Mouse (Mus musculus) MEL (cell line): ENCODE measurements around the gene Fuom. TPM values are rescaled to one million over a fixed set of nuclear protein-coding genes. Genes with fewer than 3 reads are reported as not detected.

Source experiments
- DNase-seq: peaks from one replicate; pipeline ENCODE4 v3.0.0; 2011; ENCODE audit warnings: low read depth, low spot score
- H3K27ac ChIP-seq: 2 replicates; pipeline ENCODE4 v1.5.1; 2012; ENCODE audit warnings: low read depth, mild to moderate bottlenecking, control low read depth, low read length, moderate library complexity; ENCODE audit not compliant: control insufficient read depth
- H3K27me3 ChIP-seq, 2 experiments: fragments of 150-350 bp in 1 of 2; sonication (generic) in 1 of 2; 2 replicates each; pipeline ENCODE4 v1.6.1; 2012; ENCODE audit warnings: low read length in 2 of 2, mild to moderate bottlenecking in 2 of 2, improper control_type of control experiment in 1 of 2, moderate library complexity in 1 of 2; ENCODE audit not compliant: insufficient read depth in 2 of 2, control insufficient read depth in 1 of 2
- H3K36me3 ChIP-seq, 2 experiments: 2 replicates each; pipeline ENCODE4 v1.6.1; 2012 to 2014; ENCODE audit warnings: low read length in 2 of 2, improper control_type of control experiment in 1 of 2, inconsistent platforms in 1 of 2, mild to moderate bottlenecking in 1 of 2; ENCODE audit not compliant: insufficient read depth in 2 of 2, control insufficient read depth in 1 of 2
- H3K4me1 ChIP-seq, 2 experiments: fragments of 150-350 bp in 1 of 2; sonication (generic) in 1 of 2; 2 replicates each; pipeline ENCODE4 v1.6.1; 2012; ENCODE audit warnings: low read length in 2 of 2, improper control_type of control experiment in 1 of 2, mild to moderate bottlenecking in 1 of 2; ENCODE audit not compliant: insufficient read depth in 2 of 2, control insufficient read depth in 1 of 2
- H3K4me3 ChIP-seq, 2 experiments: fragments of 150-350 bp in 1 of 2; sonication (generic) in 1 of 2; 2 replicates each; pipeline ENCODE4 v1.5.1; 2012; ENCODE audit warnings: low read depth in 2 of 2, low read length in 2 of 2, mild to moderate bottlenecking in 2 of 2, moderate library complexity in 2 of 2, control low read depth in 1 of 2, improper control_type of control experiment in 1 of 2; ENCODE audit not compliant: control insufficient read depth in 1 of 2, insufficient read depth in 1 of 2
- H3K79me2 ChIP-seq: 2 replicates; pipeline ENCODE4 v1.6.1; 2012; ENCODE audit warnings: mild to moderate bottlenecking, low read length, moderate library complexity; ENCODE audit not compliant: control insufficient read depth, poor library complexity, insufficient read depth
- H3K9ac ChIP-seq: 2 replicates; pipeline ENCODE4 v1.6.1; 2012; ENCODE audit warnings: low read depth, mild to moderate bottlenecking, control low read depth, low read length, moderate library complexity; ENCODE audit not compliant: control insufficient read depth, poor library complexity, severe bottlenecking
- H3K9me3 ChIP-seq: fragments of 150-350 bp; sonication (generic); replicated peaks from 2 replicates; pipeline ENCODE4 v1.6.1; 2012; ENCODE audit warnings: mild to moderate bottlenecking, low read length, improper control_type of control experiment, moderate library complexity; ENCODE audit not compliant: insufficient read depth
- E2F4 ChIP-seq: IDR thresholded peaks from 2 replicates; pipeline ENCODE4 v1.6.1; 2011; ENCODE audit warnings: low read depth, low read length, improper control_type of control experiment, borderline replicate concordance
- GATA1 ChIP-seq: IDR thresholded peaks from 2 replicates; pipeline ENCODE4 v1.6.1; 2011; ENCODE audit warnings: low read depth, low read length, improper control_type of control experiment
- JUND ChIP-seq: IDR thresholded peaks from 2 replicates; pipeline ENCODE4 v1.6.1; 2011; ENCODE audit warnings: low read depth, mild to moderate bottlenecking, improper control_type of control experiment, low read length
- MAX ChIP-seq: IDR thresholded peaks from 2 replicates; pipeline ENCODE4 v1.6.1; 2011; ENCODE audit warnings: low read length, improper control_type of control experiment
- MAZ ChIP-seq: IDR thresholded peaks from 2 replicates; pipeline ENCODE4 v1.6.1; 2012; ENCODE audit warnings: low read depth, mild to moderate bottlenecking, inconsistent platforms, low read length, improper control_type of control experiment
- MYC ChIP-seq: IDR thresholded peaks from 2 replicates; pipeline ENCODE4 v1.6.1; 2011; ENCODE audit warnings: low read depth, mild to moderate bottlenecking, low read length, improper control_type of control experiment, moderate library complexity
- NELFE ChIP-seq: IDR thresholded peaks from 2 replicates; pipeline ENCODE4 v1.6.1; 2011; ENCODE audit warnings: low read depth, low read length, improper control_type of control experiment
- NRF1 ChIP-seq: IDR thresholded peaks from 2 replicates; pipeline ENCODE4 v1.6.1; 2014; ENCODE audit warnings: low read depth, mild to moderate bottlenecking, inconsistent platforms, low read length, improper control_type of control experiment, moderate library complexity; ENCODE audit not compliant: poor library complexity, insufficient read depth, severe bottlenecking
- POLR2AphosphoS5 ChIP-seq: IDR thresholded peaks from 2 replicates; pipeline ENCODE4 v1.6.1; 2012; ENCODE audit warnings: low read depth, borderline replicate concordance, mild to moderate bottlenecking, inconsistent platforms, low read length, moderate library complexity, mixed read lengths
- RAD21 ChIP-seq: IDR thresholded peaks from 2 replicates; pipeline ENCODE4 v1.6.1; 2011; ENCODE audit warnings: mild to moderate bottlenecking, low read depth, low read length, improper control_type of control experiment
- TAL1 ChIP-seq: IDR thresholded peaks from 2 replicates; pipeline ENCODE4 v1.6.1; 2012; ENCODE audit warnings: mild to moderate bottlenecking, inconsistent platforms, low read length, moderate library complexity, mixed read lengths
- TCF12 ChIP-seq: IDR thresholded peaks from 2 replicates; pipeline ENCODE4 v1.6.1; 2014; ENCODE audit warnings: low read depth, mild to moderate bottlenecking, inconsistent platforms, low read length, improper control_type of control experiment, moderate library complexity
- UBTF ChIP-seq: IDR thresholded peaks from 2 replicates; pipeline ENCODE4 v1.6.1; 2012; ENCODE audit warnings: low read depth, mild to moderate bottlenecking, inconsistent platforms, low read length, improper control_type of control experiment, moderate library complexity, borderline replicate concordance; ENCODE audit not compliant: insufficient read depth
- ZKSCAN1 ChIP-seq: IDR thresholded peaks from 2 replicates; pipeline ENCODE4 v1.6.1; 2012; ENCODE audit warnings: low read depth, mild to moderate bottlenecking, inconsistent platforms, low read length, improper control_type of control experiment, moderate library complexity
- ZMIZ1 ChIP-seq: IDR thresholded peaks from 2 replicates; pipeline ENCODE4 v1.6.1; 2012; ENCODE audit warnings: low read depth, mild to moderate bottlenecking, inconsistent platforms, low read length, improper control_type of control experiment, moderate library complexity
- ZNF384 ChIP-seq: IDR thresholded peaks from 2 replicates; pipeline ENCODE4 v1.6.1; 2012; ENCODE audit warnings: low read depth, mild to moderate bottlenecking, inconsistent platforms, low read length, improper control_type of control experiment
- polyA plus RNA-seq, 2 experiments: library from polyadenylated mRNA; stranded (reverse) in 1 of 2; unstranded in 1 of 2; fragments of >175 nt in 1 of 2; fragments of >200 nt in 1 of 2; gene quantifications; 2 replicates each; pipeline versions ENCODE4 v1.2.1 to v1.2.4; 2012; ENCODE audit warnings: low replicate concordance in 2 of 2, low read depth in 1 of 2; ENCODE audit not compliant: insufficient read length in 2 of 2, insufficient read depth in 1 of 2, missing spikeins in 1 of 2
- total RNA-seq: library from RNA; depleted of rRNA; stranded (reverse); fragments of 300-350 nt; gene quantifications from 2 replicates; pipeline ENCODE4 v1.2.3, GENCODE M21; 2012

The Fuom gene
- total and polyA plus RNA-seq, 3 experiments = 1.1 to 10.9 TPM; not detected in 1

- H3K36me3 ChIP-seq = peaks cover 0 to 2% of the 10 kb centered on the region in 2 experiments; a peak in 1 of 4 replicates
- no peaks in the 10 kb centered on the region for H3K79me2 ChIP-seq
- H3K27ac ChIP-seq = no peak overlapping the region
- DNase-seq = no peak
- H3K9me3 ChIP-seq = no peaks in the 10 kb centered on the region
- TF ChIP-seq MAZ (no peak), MYC (no peak), ZMIZ1 (no peak), UBTF (no peak), NELFE (no peak), TAL1 (no peak)
- no peaks in the 10 kb centered on the region for H3K27me3 ChIP-seq
- no peak overlapping the region for H3K4me3 ChIP-seq
- peaks cover 0 to 4% of the 10 kb centered on the region in 2 experiments; a peak in 1 of 4 replicates for H3K4me1 ChIP-seq
- H3K9ac ChIP-seq = no peak overlapping the region
Measured at GRCm38 (mm10) chr7:140127911-140128310, 25.7 kb upstream of the Fuom start.

DNA sequence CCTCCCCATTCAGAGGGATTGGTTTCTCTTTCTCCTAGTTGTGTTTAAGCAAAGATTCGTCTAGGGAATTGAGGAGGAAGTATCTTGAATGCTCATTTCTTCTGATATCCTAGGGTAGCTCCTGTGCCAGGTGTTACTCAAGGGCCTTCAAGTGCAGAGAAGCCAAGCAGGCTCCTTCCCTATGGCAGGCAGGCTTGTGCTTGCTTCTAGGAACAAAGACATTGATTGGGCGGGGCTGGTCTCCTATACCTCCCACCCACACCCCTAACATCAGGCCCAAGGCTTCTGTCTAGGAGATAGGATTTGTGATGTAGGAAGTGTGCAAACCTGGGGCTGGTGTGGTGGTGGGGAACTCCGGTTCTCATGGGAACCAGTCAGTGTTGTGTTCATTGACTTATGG lies 24.7 kb upstream of the Fuom start:
- Histone ChIP-seq H3K9me3 (no peaks in the 10 kb centered on the region), H3K36me3 (no peaks in the 10 kb centered on the region; a peak in 1 of 4 replicates), H3K9ac (no peak overlapping the region), H3K4me3 (no peak overlapping the region), H3K27ac (no peak overlapping the region), H3K79me2 (no peaks in the 10 kb centered on the region), H3K27me3 (no peaks in the 10 kb centered on the region), H3K4me1 (no peaks in the 10 kb centered on the region)
- TF ChIP-seq MAX = no peak
- TF ChIP-seq E2F4 = no peak
- no peak for TF ChIP-seq NRF1
- TF ChIP-seq TCF12 = no peak
- TF ChIP-seq ZMIZ1 = no peak
- TF ChIP-seq RAD21 = no peak
- TF ChIP-seq GATA1 = no peak
- TF ChIP-seq POLR2AphosphoS5 = no peak
- TF ChIP-seq ZKSCAN1 = no peak
- no peak for TF ChIP-seq JUND
- no peak for TF ChIP-seq TAL1
- no peak for TF ChIP-seq ZNF384
- no peak for DNase-seq
